Mouse (Mus musculus): ENCODE measurements around the gene Sept10.

- TF ChIP-seq CTCF (IDR thresholded peaks at IDR 0.05; ENCODE audit: low read depth) (peak; percentile 22; the same call in 1 of the 2 replicates), EP300 (IDR thresholded peaks at IDR 0.05; ENCODE audit: low read depth) (no peak)
Measured at GRCm38 (mm10) chr10:59152544-59153081, 69.0 kb downstream of the Sept10 start.

Measured in liver, postnatal 0 days (tissue).